Mouse (Mus musculus): ENCODE measurements around the gene Pdcd11. TPM values are rescaled to one million over a fixed set of nuclear protein-coding genes. Genes with fewer than 3 reads are reported as not detected.
"Not testable (repeated sequence)": the region's sequence is repeated elsewhere in the genome, so short reads cannot be mapped to it uniquely, and the experiment has no call there.

Gene Pdcd11
- polyA plus RNA-seq, 1 experiment from 2014 or later = 14.6 TPM

- Histone ChIP-seq H3K4me3 (no peak overlapping the region), H3K9me3 (no peaks in the 10 kb centered on the region), H3K4me1 (peaks cover 38% of the 10 kb centered on the region), H3K27me3 (replicated peaks; ENCODE audit: low read depth, poor library complexity, severe bottlenecking) (peaks cover 33% of the 10 kb centered on the region), H3K27ac (replicated peaks) (no peak overlapping the region; the same call in 1 of the 2 replicates), H3K36me3 (replicated peaks) (peaks cover 46% of the 10 kb centered on the region)
- 89% methylated on average over 17 of the region's 17 CpGs for WGBS
- DNase-seq (ENCODE audit: low spot score) = no peak
Measured at GRCm38 (mm10) chr19:47135568-47135967, 45.0 kb downstream of the Pdcd11 start.

GRCm38 (mm10) chr19:47136170-47136569 is 45.6 kb downstream of the Pdcd11 start:
- no peak for DNase-seq (ENCODE audit: low spot score)
- peaks cover 33% of the 10 kb centered on the region for H3K27me3 ChIP-seq (replicated peaks; ENCODE audit: low read depth, poor library complexity, severe bottlenecking)
- peaks cover 38% of the 10 kb centered on the region for H3K4me1 ChIP-seq
- H3K27ac ChIP-seq (replicated peaks) = no peak overlapping the region; the same call in 1 of the 2 replicates
- no peak overlapping the region for H3K4me3 ChIP-seq
- H3K36me3 ChIP-seq (replicated peaks) = peaks cover 40% of the 10 kb centered on the region
- H3K9me3 ChIP-seq = no peaks in the 10 kb centered on the region
- WGBS = 88% methylated on average over 5 of the region's 5 CpGs

DNA sequence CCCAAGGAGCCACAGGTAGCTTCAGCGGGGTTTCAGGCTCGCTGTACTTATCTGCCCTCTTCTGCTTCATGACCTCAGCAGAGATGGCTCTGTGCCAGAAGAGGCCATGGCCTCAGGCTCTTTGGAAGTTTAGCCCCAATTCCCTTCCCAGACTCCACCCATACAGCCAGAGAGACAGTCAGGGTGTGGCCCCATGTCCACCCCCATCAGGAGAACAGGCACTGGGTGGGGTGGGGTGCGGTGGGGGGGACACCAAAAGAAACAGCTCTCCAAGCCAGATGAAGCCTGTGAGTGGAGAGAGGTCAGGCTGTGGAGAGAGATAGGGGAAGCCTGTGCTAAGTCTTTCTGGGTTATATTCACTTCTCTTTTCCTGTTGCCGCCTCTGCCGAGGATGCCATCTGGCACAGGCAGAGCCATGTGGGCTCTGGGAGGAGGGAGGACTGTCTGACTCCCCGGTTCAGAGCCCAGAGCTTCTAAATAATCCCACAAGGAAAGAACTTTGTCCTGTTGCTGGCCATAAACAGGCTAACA is 46.5 kb downstream of the Pdcd11 start:
- H3K4me1 ChIP-seq = peaks cover 38% of the 10 kb centered on the region
- peak; percentile 33 for DNase-seq (ENCODE audit: low spot score)
- no peaks in the 10 kb centered on the region for H3K9me3 ChIP-seq
- H3K4me3 ChIP-seq = peak overlapping the region; percentile 55
- H3K36me3 ChIP-seq (replicated peaks) = peaks cover 30% of the 10 kb centered on the region
- WGBS = 55% methylated on average over 6 of the region's 6 CpGs
- H3K27me3 ChIP-seq (replicated peaks; ENCODE audit: low read depth, poor library complexity, severe bottlenecking) = peaks cover 33% of the 10 kb centered on the region
- H3K27ac ChIP-seq (replicated peaks) = peak overlapping the region; percentile 81

DNA sequence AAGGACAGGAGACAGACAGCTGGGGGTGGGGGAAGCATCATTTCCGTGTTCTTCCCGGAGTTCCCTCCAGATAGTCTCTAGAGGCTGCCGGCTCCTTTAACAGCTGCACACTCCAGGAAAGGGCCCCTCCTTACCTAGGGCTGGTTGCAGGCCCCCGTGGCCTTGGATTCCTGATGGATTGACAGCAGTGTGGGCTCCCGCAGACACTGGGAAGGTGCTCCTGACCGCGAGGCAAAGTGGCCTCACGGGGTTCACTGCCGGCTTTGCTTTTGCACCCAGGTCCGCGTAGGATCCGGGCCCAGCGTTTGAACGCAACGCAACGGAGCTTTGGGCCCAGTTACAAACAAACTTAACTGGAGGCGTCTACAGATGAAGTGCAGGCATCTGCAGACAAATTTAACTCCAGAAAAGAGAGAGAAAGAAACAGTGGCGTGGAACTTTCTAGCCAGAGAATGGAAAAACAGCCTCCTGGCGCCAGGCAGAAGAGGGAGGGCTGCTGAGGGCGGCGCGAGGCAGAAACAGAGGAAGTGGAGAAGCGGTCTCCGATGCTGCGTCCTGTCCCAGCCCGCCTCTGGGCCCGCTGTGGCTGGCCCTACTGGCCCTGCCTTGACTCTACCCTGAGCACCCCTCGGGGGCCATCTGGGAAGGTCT is 47.3 kb downstream of the Pdcd11 start, which contains the start of gene Calhm2:
TSS of gene Calhm2 (minus strand) at position 524 of the 651 bp plus-strand sequence.
- Histone ChIP-seq H3K27ac (replicated peaks) (peak within 1 kb of the TSS; percentile 81), H3K36me3 (replicated peaks) (peaks cover 22% of the 10 kb centered on the region)
- 7% methylated on average over 28 of the region's 28 CpGs for WGBS

DNA sequence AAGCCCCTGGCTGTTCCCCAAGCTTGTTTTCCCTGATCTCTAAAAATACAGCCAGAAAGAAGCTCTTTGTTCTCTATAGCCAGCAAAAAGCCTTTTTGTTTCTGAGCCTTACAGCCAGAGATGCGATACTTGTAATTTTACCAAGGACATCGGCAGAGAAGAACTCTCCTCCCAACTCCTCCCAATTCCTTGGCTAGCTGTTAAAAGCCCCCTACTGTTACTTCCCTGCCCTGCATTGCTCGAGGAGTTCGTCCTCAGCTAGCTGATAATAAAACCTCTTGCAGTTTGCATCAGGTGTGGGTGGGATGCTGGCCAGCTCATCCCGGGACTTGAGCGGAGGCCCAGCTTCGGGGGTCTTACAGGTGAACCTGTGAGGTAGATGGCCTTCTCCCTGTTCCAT is 49.0 kb downstream of the Pdcd11 start:
- Histone ChIP-seq H3K4me1 (peaks cover 38% of the 10 kb centered on the region), H3K27me3 (replicated peaks; ENCODE audit: low read depth, poor library complexity, severe bottlenecking) (peaks cover 33% of the 10 kb centered on the region), H3K36me3 (replicated peaks) (peaks cover 10% of the 10 kb centered on the region; the same call in 1 of the 2 replicates)
- H3K27ac ChIP-seq (replicated peaks); H3K9me3 ChIP-seq; DNase-seq (ENCODE audit: low spot score); H3K4me3 ChIP-seq: not testable (repeated sequence)
- 39% methylated on average over 7 of the region's 7 CpGs for WGBS

More for the DNA sequence above, 47.3 kb downstream of the Pdcd11 start, which contains the start of gene Calhm2:
- no peaks in the 10 kb centered on the region for H3K9me3 ChIP-seq
- H3K4me1 ChIP-seq = peaks cover 38% of the 10 kb centered on the region
- H3K27me3 ChIP-seq (replicated peaks; ENCODE audit: low read depth, poor library complexity, severe bottlenecking) = peaks cover 33% of the 10 kb centered on the region
- peak; percentile 63 for DNase-seq (ENCODE audit: low spot score)
- peak within 1 kb of the TSS; percentile 55 for H3K4me3 ChIP-seq

- no peak overlapping the region for H3K4me3 ChIP-seq
- no peak for DNase-seq (ENCODE audit: low spot score)
- no peaks in the 10 kb centered on the region for H3K9me3 ChIP-seq
- H3K36me3 ChIP-seq (replicated peaks) = no peaks in the 10 kb centered on the region
- peaks cover 19% of the 10 kb centered on the region for H3K4me1 ChIP-seq
- WGBS = 84% methylated on average over 6 of the region's 6 CpGs
- H3K27ac ChIP-seq (replicated peaks) = no peak overlapping the region
- H3K27me3 ChIP-seq (replicated peaks; ENCODE audit: low read depth, poor library complexity, severe bottlenecking) = peaks cover 28% of the 10 kb centered on the region
Measured at GRCm38 (mm10) chr19:47142438-47142837, 51.9 kb downstream of the Pdcd11 start.

DNA sequence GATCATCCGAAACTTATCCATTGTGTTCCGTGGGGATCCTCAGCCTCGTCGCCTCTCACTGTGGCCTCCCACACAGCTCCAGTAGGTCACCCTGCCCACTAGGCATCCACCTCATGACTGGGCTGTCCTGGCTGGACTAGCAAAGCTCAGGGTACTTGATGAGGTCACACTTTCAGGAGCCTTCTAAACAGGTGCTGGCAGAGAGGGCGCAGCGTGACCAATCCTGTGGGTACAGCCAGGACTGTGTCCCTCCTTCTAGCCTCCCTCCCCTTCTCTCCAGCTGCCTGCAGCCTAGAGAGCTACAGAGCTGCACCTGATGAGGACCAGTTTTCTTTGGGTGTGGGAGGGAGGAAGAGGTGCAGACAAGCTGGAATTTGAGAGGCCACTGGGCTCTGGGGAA is 53.6 kb downstream of the Pdcd11 start, which contains the start of gene Calhm1:
TSS of gene Calhm1 (minus strand) at position 101 of the 400 bp plus-strand sequence.
- H3K27ac ChIP-seq (replicated peaks) = no peak within 1 kb of the TSS
- H3K9me3 ChIP-seq = no peaks in the 10 kb centered on the region
- H3K36me3 ChIP-seq (replicated peaks) = no peaks in the 10 kb centered on the region
- no peak within 1 kb of the TSS for H3K4me3 ChIP-seq
- H3K27me3 ChIP-seq (replicated peaks; ENCODE audit: low read depth, poor library complexity, severe bottlenecking) = peaks cover 23% of the 10 kb centered on the region
- 93% methylated on average over 6 of the region's 6 CpGs for WGBS
- DNase-seq (ENCODE audit: low spot score) = no peak
- H3K4me1 ChIP-seq = peaks cover 2% of the 10 kb centered on the region

DNA sequence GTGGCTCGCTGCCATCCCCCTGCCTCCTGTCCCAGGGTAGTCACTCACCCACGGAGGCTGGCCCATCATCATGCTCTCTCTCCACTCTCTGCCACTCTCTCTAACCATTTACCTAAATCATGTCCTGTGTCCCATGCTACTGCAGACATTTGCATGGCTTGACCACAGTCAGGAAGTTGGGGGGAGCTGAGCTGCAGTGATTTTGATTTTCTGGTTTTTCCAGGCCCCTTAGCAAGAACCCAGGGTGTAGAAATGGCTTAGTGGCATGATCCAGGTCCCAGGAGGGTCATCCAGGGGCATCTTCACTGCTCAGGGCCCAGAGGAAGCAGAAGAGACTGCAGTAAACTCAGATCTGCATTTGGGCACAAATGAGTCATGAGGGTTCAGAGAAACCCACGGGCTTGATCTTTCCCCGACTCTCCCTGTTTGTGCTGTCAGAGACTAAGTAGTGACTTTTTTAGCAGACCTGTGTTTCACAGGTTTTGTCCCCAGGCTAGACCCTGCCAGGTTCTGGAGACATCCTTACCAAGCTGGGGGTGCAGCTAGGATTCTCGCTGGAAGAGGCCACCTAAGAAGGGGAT is 57.8 kb downstream of the Pdcd11 start:
- no peak for DNase-seq (ENCODE audit: low spot score)
- Histone ChIP-seq H3K9me3 (no peaks in the 10 kb centered on the region), H3K27me3 (replicated peaks; ENCODE audit: low read depth, poor library complexity, severe bottlenecking) (peaks cover 44% of the 10 kb centered on the region), H3K36me3 (replicated peaks) (no peaks in the 10 kb centered on the region), H3K4me1 (peaks cover 21% of the 10 kb centered on the region), H3K4me3 (no peak overlapping the region), H3K27ac (replicated peaks) (no peak overlapping the region)
- 78% methylated on average over 5 of the region's 5 CpGs for WGBS

DNA sequence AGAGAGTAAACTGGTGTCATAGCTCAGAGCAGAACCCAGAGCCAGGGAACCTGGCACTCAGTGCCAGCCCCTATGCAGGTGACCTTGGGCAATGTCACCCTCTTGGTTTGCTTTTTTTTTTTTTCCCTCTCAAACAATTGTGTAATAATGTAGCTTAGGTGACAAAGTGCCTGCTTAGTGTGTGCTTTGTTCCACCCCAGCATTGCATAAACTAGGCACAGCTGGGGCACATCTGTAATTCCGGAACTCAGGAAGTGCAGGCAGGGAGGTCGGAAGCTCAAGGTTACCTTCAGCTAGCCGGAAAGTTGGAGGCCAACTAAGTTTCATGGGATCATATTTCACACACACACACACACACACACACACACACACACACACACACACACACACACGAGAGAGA is 59.3 kb downstream of the Pdcd11 start:
- H3K9me3 ChIP-seq = no peaks in the 10 kb centered on the region
- DNase-seq (ENCODE audit: low spot score) = peak; percentile 30
- peaks cover 21% of the 10 kb centered on the region for H3K4me1 ChIP-seq
- no peak overlapping the region for H3K4me3 ChIP-seq
- H3K27me3 ChIP-seq (replicated peaks; ENCODE audit: low read depth, poor library complexity, severe bottlenecking) = peaks cover 45% of the 10 kb centered on the region
- no peaks in the 10 kb centered on the region for H3K36me3 ChIP-seq (replicated peaks)
- 41% methylated on average over 4 of the region's 4 CpGs for WGBS
- H3K27ac ChIP-seq (replicated peaks) = no peak overlapping the region; the same call in 1 of the 2 replicates

DNA sequence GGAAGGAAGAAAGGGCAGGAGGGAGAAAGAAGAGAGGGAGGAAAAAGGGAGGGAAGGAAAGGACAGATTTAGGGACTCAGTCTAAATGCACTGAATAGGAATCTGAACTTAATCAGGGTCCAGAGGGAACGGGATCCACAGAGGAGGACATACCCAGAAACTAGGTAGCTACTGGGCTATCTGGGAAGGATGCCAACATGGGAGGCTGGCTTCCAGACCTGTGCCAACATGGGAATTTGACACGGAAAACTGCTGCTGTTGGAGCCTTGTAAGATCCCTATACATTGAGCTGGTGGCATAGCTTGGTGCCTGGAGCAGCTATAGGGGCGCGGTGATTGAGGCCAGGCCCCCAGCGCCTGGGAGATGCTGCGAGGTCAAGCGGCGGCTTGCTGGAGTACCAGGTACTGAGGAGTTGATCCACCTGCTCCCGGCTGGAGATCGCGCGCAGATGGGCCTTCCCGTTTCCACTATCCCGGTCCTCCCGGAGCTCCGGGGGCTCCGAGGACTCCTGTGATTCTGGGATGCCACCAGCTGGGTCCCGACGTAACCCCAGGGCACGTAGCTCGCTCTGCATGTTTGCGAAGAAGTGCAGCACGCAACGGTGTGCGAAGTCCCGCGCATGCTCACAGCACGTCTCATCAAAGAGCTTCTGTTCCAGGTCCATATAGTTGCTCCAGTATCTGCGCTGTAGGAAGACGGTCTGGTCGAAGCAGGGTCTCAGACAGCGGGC is 60.9 kb downstream of the Pdcd11 start:
- Histone ChIP-seq H3K27me3 (replicated peaks; ENCODE audit: low read depth, poor library complexity, severe bottlenecking) (peaks cover 45% of the 10 kb centered on the region), H3K27ac (replicated peaks) (peak overlapping the region; percentile 5; the same call in 1 of the 2 replicates), H3K4me3 (peak overlapping the region; percentile 52), H3K36me3 (replicated peaks) (no peaks in the 10 kb centered on the region), H3K9me3 (no peaks in the 10 kb centered on the region), H3K4me1 (peaks cover 21% of the 10 kb centered on the region)
- 26% methylated on average over 32 of the region's 32 CpGs for WGBS
- DNase-seq (ENCODE audit: low spot score) = peak; percentile 44

DNA sequence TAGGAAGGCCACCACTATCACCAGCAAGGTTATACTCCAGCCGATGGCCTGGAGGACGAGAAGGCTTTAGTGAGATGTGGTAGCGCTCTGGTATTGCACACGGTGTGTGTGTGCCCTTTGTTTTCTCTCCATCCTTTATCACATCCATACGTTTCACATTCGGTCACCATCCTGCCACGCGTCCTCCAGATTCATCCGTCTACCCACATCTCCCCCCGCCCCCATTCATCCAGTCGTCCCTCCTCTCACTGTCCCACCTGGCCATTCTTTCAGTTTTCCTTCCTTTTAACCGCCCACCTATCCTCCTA is 61.4 kb downstream of the Pdcd11 start:
- H3K27ac ChIP-seq (replicated peaks) = peak overlapping the region; percentile 5; the same call in 1 of the 2 replicates
- DNase-seq (ENCODE audit: low spot score) = no peak
- H3K36me3 ChIP-seq (replicated peaks) = no peaks in the 10 kb centered on the region
- 55% methylated on average over 12 of the region's 12 CpGs for WGBS
- peaks cover 21% of the 10 kb centered on the region for H3K4me1 ChIP-seq
- peaks cover 45% of the 10 kb centered on the region for H3K27me3 ChIP-seq (replicated peaks; ENCODE audit: low read depth, poor library complexity, severe bottlenecking)
- peak overlapping the region; percentile 52 for H3K4me3 ChIP-seq
- H3K9me3 ChIP-seq = no peaks in the 10 kb centered on the region

GRCm38 (mm10) chr19:47153767-47154166 is 63.2 kb downstream of the Pdcd11 start:
- 87% methylated on average over 7 of the region's 7 CpGs for WGBS
- Histone ChIP-seq H3K4me1 (peaks cover 21% of the 10 kb centered on the region), H3K4me3 (no peak overlapping the region), H3K27me3 (replicated peaks; ENCODE audit: low read depth, poor library complexity, severe bottlenecking) (peaks cover 37% of the 10 kb centered on the region), H3K9me3 (no peaks in the 10 kb centered on the region), H3K36me3 (replicated peaks) (no peaks in the 10 kb centered on the region), H3K27ac (replicated peaks) (no peak overlapping the region)
- DNase-seq (ENCODE audit: low spot score) = no peak

Measured in embryonic facial prominence, embryonic 10.5 days (tissue).